Mouse (Mus musculus): ENCODE results near the gene Map4k4. TPM values are rescaled to one million over a fixed set of nuclear protein-coding genes. Genes with fewer than 3 reads are reported as not detected.
A peak's percentile ranks its signal among the peaks of the same experiment; 100 is the strongest.

Gene Map4k4
- total RNA-seq, 2 experiments from 2014 or later = 200 to 208 TPM

DNA sequence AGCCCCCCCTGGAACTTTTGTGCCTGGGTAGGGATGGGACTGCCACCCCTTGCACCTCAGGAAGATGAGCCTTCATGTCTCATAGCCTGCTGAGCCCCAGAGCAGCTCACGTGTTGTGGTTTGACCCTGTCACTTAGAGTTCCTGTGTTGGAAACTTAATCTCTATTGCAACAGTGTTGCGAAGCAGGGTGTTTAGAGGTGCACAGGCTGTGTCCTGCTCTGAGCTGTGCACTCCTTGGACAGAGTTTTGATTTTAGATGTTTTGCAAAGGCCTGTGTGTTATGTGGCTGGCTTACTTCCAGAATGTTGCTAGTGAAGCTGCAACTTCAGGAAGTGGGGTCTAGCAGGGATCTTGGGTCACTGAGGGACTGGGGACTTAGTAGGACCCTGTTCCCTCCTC, 4.1 kb upstream of the Map4k4 start:
- DNase-seq (ENCODE audit: low spot score in 2 of 2) = no peak

DNA sequence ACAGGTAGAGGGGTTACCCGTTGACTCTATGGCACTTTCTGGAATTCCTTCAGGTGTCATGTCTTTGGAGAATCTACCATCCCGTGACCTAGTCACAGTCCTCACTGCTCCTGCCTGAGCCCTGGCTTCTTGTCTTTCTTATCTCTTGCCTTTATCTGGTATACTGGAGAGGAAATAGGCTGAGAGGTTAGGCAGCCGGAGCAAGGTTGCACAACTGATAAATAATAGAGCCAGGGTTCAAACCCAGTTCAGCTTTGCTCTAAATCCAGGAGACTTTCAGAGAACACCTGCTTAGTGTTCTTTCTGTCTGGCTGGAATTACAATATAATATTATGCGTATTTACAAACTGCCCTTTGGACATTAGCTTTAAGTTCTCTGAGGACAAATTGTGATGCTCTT, 2.0 kb upstream of the Map4k4 start:
- DNase-seq (ENCODE audit: low spot score in 2 of 2) = no peak

DNA sequence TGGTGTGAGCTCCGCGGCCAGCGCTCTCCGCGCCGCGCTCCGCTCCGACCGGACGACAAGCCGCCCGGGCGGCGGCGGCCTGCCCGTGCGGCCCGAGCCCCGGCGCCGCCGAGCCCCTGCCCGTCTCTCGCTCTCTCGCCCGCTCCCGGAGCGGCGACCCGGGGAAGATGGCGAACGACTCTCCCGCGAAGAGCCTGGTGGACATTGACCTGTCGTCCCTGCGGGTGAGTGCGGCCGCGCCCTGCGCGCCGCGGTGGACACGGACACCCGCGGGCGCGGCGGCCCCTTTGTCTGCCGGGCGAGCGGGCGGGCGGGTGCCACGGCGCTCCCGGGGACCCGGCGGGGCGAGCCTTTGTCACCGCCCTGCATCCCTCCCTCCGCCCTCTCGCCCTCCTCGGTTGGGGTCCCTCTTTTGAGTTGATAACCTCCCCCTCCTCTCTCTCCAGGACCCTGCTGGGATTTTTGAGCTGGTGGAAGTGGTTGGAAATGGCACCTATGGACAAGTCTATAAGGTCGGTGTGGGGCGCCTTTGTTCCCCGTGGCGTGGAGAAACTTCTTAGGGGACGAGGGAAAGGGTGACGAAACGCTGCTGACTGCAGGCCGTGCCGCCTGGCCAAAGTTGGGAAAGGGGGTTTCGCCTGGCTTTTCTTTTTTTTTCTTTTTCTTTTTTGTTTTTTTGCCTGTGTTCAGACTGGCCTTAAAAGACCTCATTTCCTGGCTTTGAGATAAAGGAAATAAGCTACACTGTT, 524 bp downstream of the Map4k4 start:
- peak in 1 of 2 experiments; percentile 28 for DNase-seq (ENCODE audit: low spot score in 2 of 2)

- no peak for DNase-seq (ENCODE audit: low spot score in 2 of 2)
Observed at GRCm38 (mm10) chr1:39901851-39902703, 1.4 kb downstream of the Map4k4 start.

GRCm38 (mm10) chr1:39902704-39903151, 2.0 kb downstream of the Map4k4 start:
- DNase-seq (ENCODE audit: low spot score in 2 of 2) = no peak

DNA sequence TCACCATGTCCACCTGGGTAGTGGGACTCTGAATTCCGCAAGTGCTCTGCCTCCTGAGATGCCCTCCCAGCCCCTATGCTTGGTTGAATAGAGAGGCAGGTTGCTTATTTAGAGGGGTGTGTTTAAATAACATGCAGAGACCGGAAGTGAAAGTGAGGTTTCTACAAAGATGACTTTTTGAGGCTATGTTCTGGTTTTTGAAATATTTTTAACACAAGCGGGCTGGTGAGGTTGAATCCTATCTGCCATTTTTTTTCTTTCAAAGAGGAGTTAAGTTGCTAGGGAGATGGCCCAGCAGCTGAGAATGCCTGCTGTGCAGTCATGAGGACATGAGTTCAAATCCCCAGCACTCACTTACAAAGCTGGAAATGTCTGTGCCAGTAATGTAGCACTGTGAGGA, 4.0 kb downstream of the Map4k4 start:
- DNase-seq (ENCODE audit: low spot score in 2 of 2) = no peak

DNA sequence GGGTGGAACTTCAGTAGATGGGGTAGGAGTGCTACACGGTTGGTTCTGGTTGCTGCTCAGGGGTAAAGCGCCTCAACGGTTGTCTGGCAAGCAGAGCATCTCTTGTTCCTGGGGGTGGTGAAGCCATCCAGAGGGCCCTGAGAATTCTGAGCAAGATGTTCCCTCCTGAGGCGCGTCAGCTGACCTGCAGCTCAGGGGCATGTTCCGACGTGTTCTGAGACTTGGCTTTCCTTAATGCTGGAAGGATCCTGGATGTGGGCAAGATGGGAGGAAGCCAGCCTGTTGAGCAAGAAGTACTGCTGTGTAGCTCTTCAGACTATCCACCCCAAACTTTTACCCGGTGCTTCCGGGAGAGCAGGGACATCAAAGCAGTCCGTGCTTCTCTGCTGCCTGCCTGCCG, 6.2 kb downstream of the Map4k4 start:
- DNase-seq (ENCODE audit: low spot score in 2 of 2) = no peak

- no peak for DNase-seq (ENCODE audit: low spot score in 2 of 2)
Observed at GRCm38 (mm10) chr1:39908976-39909375, 8.3 kb downstream of the Map4k4 start.

DNA sequence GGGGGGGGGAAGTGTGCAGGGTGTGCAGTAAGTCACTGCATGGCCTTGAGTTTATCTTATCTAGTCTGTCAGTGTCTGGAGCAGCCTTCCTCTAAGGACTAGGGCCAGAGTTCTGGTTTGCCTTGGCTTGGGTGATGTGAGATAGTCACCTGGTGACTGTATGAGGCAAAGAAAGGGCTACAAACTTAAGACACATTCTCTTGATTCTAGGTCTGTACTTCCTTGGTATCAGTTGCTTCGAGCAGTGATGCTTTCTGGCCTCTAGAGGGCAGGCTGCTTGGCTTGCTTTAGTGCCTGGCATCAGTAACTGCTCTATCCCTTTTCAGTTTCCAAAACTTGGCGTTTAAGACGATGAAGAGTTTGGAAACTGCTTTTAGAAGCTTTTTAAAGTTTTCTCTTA, 10.7 kb downstream of the Map4k4 start:
- DNase-seq (ENCODE audit: low spot score in 2 of 2) = no peak

DNA sequence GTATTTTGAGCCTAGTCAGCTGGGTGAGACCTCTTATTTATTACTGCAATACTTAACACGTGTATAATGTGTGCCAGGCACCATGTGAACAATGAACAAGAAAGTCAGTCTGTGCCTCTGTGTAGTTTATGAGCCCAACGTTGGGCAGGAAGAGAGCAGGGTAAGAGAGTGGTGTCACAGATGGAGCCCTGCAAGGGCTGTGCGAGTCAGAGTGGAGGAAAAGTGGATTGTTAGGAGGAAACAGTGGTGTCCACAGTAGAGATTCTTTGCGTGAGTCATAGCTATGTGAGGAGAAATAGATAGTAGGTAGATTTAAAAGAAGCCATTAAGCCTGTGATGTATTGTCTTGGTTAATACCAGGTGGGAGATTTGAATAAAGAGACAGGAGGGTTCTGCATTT, 12.5 kb downstream of the Map4k4 start:
- DNase-seq (ENCODE audit: low spot score in 2 of 2) = no peak

DNA sequence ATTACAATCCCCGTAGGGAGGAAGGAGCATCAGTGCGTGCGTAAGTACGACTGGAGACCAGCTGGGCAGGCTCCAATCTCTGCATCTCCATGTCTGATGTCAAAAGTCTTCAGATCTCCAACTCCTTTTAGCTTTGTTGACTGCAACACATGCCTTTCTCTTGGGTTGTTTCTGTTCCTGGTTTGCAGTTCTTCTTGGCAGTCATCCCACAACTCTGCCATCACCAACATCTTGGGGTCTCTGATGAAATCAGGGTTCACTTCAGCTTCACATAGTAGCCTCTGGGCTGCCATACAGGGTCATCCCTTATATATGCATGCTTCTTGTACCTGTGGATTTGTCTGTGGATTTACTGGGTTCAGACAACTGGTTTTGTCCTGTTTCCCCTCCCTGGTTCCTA, 15.4 kb downstream of the Map4k4 start:
- DNase-seq (ENCODE audit: low spot score in 2 of 2) = no peak

DNA sequence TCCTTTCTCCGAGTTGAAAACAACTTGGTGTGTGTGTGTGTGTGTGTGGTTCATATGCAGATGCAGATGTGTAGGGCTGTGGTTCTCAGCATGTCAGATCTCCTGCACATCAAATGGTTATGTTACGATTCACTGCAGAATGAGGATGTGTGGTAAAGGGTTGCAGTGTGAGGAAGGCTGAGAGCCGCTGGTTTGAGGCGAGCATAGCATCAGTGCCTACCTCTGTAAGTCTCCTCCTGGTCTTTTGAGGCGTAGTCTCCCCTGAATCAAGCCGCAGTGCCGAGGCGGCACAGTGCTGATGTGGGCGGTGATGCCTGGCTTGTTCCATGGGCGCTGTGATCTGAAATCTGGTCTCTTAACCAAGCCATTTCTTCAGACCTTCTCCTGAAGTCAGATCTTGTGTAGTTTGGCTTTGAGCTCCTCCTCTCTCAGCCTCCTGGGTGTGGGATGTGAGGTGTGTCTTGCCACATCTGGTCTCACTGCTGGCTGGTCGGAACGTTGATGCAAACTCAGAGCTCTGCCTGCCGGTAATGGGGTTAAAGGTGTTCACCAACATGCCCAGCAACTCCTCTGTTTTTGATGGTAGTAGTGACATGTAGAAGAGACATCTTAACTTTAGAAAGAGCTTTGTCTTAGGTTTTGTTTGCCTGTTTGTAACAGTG, 17.3 kb downstream of the Map4k4 start:
- no peak for DNase-seq (ENCODE audit: low spot score in 2 of 2)

DNA sequence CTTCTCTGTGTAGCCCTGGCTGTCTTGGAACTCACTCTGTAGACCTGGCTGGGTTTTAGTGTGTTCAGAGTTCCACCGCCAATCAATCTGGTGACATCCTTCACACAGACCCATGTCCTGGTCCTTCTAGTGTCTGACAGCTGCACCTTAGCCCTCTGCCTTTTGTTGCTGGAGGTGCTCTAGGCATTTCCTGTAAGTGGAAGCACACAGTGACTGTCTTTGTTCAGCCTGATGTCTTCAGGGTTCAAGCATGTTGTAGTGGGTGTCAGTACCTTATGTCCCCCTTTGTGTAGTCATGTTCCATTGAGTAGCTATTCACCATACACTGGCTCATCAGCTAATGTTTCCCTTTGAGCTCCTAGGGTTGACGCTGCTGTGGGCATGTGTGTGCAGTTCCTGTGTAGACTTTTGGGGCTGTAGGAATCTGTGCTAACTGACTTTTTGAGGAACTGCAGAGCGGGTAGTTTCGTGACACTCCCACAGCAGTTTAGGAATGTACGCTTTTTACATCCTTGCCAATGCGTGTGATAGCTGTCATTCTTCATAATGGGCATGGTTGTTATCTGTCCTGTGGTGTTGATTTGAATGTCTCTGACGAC, 17.9 kb downstream of the Map4k4 start:
- no peak for DNase-seq (ENCODE audit: low spot score in 2 of 2)

GRCm38 (mm10) chr1:39920616-39921015, 19.9 kb downstream of the Map4k4 start:
- no peak for DNase-seq (ENCODE audit: low spot score in 2 of 2)

GRCm38 (mm10) chr1:39921996-39922395, 21.3 kb downstream of the Map4k4 start:
- no peak for DNase-seq (ENCODE audit: low spot score in 2 of 2)

GRCm38 (mm10) chr1:39922714-39923113, 22.0 kb downstream of the Map4k4 start:
- no peak for DNase-seq (ENCODE audit: low spot score in 2 of 2)

DNA sequence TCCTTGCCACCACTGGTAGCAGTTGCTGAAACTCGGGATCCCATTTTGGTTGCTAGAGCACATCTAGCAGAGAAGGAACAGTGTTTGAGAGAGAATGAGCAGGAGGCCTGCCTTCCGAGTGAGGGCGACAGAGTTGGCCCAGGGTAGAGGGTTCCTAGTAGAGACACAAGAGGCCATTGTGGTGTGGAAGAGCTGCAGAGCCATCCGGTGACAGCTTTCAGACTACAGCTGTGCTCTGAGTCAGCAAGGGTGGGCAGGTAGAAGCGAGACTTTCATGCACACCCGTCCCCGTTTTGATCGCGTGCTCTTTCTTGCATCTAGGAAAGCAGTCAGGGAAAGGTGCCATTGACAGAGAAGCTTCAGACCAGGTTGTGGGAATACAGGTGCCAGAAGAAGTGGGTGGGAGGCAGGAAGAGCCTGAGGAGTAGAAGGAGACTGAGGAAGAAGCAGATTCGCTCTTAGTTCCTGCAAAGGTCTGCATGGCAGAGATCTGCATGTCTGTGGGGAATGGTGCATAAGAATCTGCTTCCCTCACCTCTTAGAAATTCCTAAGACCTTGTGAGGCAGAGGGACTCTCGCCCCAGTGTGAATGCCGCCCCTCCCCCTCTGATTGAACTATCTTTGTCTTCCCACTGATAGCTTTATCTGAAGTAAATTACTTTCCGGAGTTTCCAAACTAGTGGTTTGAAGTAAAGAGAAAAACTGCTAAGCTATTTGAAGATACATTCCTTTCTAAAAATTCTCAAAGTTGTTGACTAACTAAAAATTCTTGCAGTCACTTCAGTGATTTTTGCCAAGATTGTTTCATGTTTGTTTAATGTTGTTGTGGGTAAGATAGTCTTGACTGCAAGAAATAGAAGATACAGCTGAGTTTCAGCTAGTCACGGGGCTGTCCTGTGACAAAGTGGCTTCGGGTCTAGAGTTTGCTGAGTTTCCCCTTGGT, 23.0 kb downstream of the Map4k4 start:
- no peak for DNase-seq (ENCODE audit: low spot score in 2 of 2)

GRCm38 (mm10) chr1:39931055-39931454, 30.3 kb downstream of the Map4k4 start:
- DNase-seq (ENCODE audit: low spot score in 2 of 2) = no peak

DNA sequence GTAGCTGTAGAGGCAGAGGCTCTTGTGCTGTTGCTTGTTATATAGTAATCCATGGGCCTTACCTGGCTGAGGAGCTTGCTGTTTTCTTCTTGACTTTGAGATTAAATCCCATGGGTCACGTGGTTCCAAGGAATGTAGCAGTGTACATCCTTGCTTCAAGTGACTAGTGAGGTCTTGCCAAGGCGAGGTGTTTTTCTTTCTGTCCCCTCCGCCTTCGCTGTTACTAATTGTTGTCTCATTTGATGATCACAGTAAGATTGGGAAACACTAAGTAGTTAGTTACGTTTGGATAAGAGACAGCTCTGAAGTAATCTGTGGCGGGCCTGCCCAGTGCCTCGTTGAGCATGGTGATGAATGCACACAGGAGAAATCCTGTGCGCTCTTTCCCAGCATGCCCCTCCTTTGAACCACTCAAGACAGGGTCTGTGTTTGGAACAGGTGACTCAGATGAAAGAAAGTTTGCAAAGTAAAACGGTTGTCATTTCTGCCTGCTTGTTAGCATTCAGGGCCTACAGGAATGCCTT, 31.6 kb downstream of the Map4k4 start:
- no peak for DNase-seq (ENCODE audit: low spot score in 2 of 2)

DNA sequence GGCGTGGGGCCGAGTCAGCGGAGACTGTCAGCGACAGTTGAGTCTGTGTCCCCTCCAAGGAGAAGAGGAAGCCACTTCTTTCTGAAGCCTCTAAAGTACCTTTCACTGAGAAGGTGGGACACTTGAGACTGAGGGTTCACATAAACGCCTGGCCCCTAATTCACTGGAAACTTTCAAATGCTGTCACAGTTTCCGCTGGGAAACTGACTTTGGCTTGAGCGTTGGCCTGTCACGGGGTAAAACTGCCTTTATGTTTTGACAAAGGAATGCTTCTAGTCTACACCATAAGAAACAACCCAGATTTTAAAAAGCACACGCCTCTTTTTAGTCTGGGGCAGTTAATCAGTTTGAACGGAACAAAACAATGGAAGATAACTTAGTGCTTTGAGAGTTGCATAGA, 32.2 kb downstream of the Map4k4 start:
- no peak for DNase-seq (ENCODE audit: low spot score in 2 of 2)

Data from adrenal gland, postnatal 4 days (tissue).